8 mouse cellular contexts compared by ENCODE assay signal in genomic region chr4:55514733-55515176, GRCm38 (mm10). TPM values are rescaled to one million over a fixed set of nuclear protein-coding genes. Genes with fewer than 3 reads are reported as not detected.
DNase-seq lines count a peak whose midpoint lies in the region; ATAC-seq and TF ChIP-seq lines count a peak whose summit lies in the region.

No protein-coding gene starts in this region.

- H3K9me3 ChIP-seq in E14TG2a.4 (ENCODE audit: low read length), result no peaks in the 10 kb centered on the region
- H3K9me3 ChIP-seq in lung, embryonic 15.5 days, result no peaks in the 10 kb centered on the region

- peaks cover 38% of the 10 kb centered on the region for H3K4me1 ChIP-seq in E14TG2a.4 (replicated peaks; ENCODE audit: low read depth, low read length)
- H3K4me1 ChIP-seq in lung, embryonic 15.5 days, result peaks cover 3% of the 10 kb centered on the region; the same call in 1 of the 2 replicates

- peak overlapping the region; percentile 76 for H3K4me3 ChIP-seq in E14TG2a.4 (replicated peaks; ENCODE audit: low read length)
- H3K4me3 ChIP-seq in lung, embryonic 15.5 days, result peak overlapping the region; percentile 63

- TF ChIP-seq CTCF in E14TG2a.4 (conservative IDR thresholded peaks at IDR 0.05; ENCODE audit: low read length), result no peak

- peak; percentile 99 for ATAC-seq in frontal cortex, adult (ENCODE audit: low TSS enrichment)
- ATAC-seq in hematopoietic stem cell, adult 5-6 weeks (replicated peaks in 1 of 2; ENCODE audit: insufficient read depth in 1 of 2, low FRiP score in 2 of 2, low TSS enrichment in 1 of 2, low read depth in 1 of 2, poor library complexity in 2 of 2, severe bottlenecking in 2 of 2), result peak; percentile 94 to 98
- peak; percentile 91 for ATAC-seq in lung, embryonic 15.5 days (ENCODE audit: borderline replicate concordance, extremely low read depth, low FRiP score, low TSS enrichment)
- ATAC-seq in neutrophil, adult 5-6 weeks (ENCODE audit: extremely low read depth, insufficient number of reproducible peaks, low FRiP score, poor library complexity, severe bottlenecking), result peak; percentile 71

- peak overlapping the region; percentile 83 for H3K9ac ChIP-seq in lung, embryonic 15.5 days

- under 1% methylated on average over 39 of the region's 39 CpGs for WGBS in lung, embryonic 15.5 days

- peak; percentile 43 for DNase-seq in cerebellum, adult 8-10 months
- DNase-seq in layer of hippocampus, adult 9-11 months, result peak; percentile 71
- peak; percentile 82 for DNase-seq in testis, postnatal 14 days (ENCODE audit: low spot score)

- H3K27me3 ChIP-seq in E14TG2a.4 (ENCODE audit: insufficient read depth, low read length), result peaks cover 24% of the 10 kb centered on the region
- H3K27me3 ChIP-seq in lung, embryonic 15.5 days, result peaks cover 10% of the 10 kb centered on the region

- H3K36me3 ChIP-seq in E14TG2a.4 (ENCODE audit: insufficient read depth, low read length), result no peaks in the 10 kb centered on the region
- H3K36me3 ChIP-seq in lung, embryonic 15.5 days, result no peaks in the 10 kb centered on the region

- peak overlapping the region; percentile 80 for H3K4me2 ChIP-seq in lung, embryonic 15.5 days

- peak overlapping the region; percentile 41; the same call in 1 of the 2 replicates for H3K27ac ChIP-seq in lung, embryonic 15.5 days

RNA-seq across cellular contexts. Expression of gene Klf4, which starts 17.5 kb away (rescaled TPM):
- total RNA-seq in hematopoietic stem cell, adult 5-6 weeks (2017), result 12.3 and 17.2 TPM in 2 replicates
- polyA plus RNA-seq in lung, embryonic 15.5 days (2015; fragmentation: Nextera tagmentation; extraction: Ambion mirVana), result 6.4 and 7.2 TPM in 2 replicates
- total RNA-seq in neutrophil, adult 5-6 weeks (2017), result 11.4 and 11.9 TPM in 2 replicates

Comparison
In these comparisons a context has a peak if more than half of its experiments do, and no peak if none do; other contexts are left out.
1. Peak in every context shown above with its lines: DNase-seq, ATAC-seq, H3K4me3 ChIP-seq and H3K27ac ChIP-seq.